Mouse (Mus musculus) fat pad, adult 2 months (tissue): ENCODE data around the gene Tcstv3.
"Not testable (repeated sequence)": the region's sequence is repeated elsewhere in the genome, so short reads cannot be mapped to it uniquely, and the experiment has no call there.

Experiments used
- DNase-seq: peaks from one replicate; pipeline ENCODE4 v3.0.0-alpha.2; 2011; ENCODE audit warnings: low read depth, low spot score; ENCODE audit errors: extremely low read depth

Tcstv3 gene

GRCm38 (mm10) chr13:120316578-120316977, at the start of gene Tcstv3:
Tcstv3 (plus strand) TSS chr13:120316878.
- DNase-seq: not testable (repeated sequence)

- not testable (repeated sequence) for DNase-seq
Measured at GRCm38 (mm10) chr13:120277837-120278236, 38.8 kb upstream of the Tcstv3 start.

DNA sequence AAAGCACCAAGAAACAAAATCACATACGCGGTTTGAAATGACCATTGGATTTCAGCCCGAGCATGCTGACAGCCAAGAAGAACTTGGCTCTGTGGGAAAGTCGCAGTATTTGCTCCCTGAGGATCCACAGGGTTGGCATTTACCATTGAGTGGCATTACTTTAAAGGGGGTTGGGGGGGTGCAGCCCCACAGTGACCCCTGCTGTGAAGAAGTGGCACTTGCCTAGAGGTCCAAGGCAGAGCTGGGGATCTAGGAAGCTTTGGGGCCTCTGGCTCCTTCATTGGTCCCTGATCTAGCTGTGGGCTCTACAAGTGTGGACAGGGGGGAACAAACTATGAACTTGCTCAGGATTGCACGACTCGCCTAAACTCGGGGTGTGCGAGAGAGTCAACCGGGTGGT, 37.9 kb upstream of the Tcstv3 start:
- DNase-seq: no peak

- DNase-seq: no peak
Measured at GRCm38 (mm10) chr13:120299324-120299894, 17.3 kb upstream of the Tcstv3 start.

- DNase-seq: no peak
Measured at GRCm38 (mm10) chr13:120299991-120300442, 16.7 kb upstream of the Tcstv3 start, which contains the start of gene BC147527. BC147527 (plus strand) TSS chr13:120300392.

- DNase-seq: no peak
Measured at GRCm38 (mm10) chr13:120300853-120301252, 15.8 kb upstream of the Tcstv3 start.

GRCm38 (mm10) chr13:120310749-120311148, 5.9 kb upstream of the Tcstv3 start:
- DNase-seq: no peak

- DNase-seq: no peak
Measured at GRCm38 (mm10) chr13:120313584-120313983, 3.1 kb upstream of the Tcstv3 start.

DNA sequence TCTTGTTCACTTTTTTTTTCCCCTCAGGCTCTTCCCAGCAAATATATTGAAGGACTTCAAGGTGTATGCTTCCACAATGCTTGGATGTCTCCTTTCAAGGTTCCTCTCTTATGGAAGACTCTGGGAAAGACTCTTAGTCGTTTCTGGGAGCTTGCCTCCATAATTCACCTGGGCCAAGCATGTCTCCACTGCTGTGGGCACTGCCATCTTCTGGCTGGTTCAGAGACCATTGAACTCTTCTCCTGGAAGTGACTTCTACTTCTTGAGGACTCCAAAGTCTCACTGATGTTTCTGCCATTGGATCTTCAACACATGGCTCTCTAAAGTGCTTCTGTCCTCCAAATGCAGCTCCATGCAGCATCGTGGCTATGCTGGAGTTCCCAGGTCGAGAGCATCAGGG, 3.5 kb downstream of the Tcstv3 start:
- no peak for DNase-seq

DNA sequence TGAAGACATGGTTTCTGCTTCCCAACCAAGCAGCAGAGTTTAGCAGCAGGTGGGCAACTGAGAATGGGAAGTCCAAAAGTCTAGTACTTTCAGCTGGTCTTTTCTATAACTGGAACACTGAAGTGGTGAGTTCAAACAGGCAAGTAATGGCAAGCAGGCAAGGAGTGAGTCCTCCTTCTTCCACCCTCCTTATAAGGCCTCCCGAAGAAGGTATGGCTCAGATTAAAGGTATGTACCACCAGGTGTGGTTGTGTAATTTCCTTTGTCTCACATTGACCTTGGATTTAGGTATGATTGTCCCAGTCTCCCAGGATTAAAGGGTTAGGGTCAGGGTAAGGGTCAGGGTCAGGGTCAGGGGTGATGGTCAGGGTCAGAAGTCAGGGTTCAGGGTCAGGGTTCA, 4.0 kb downstream of the Tcstv3 start:
- no peak for DNase-seq
